In genomic region chr4:155370737-155371715, GRCm38 (mm10) we compare ENCODE assay signal across 13 mouse cellular contexts. TPM values are rescaled to one million over a fixed set of nuclear protein-coding genes. Genes with fewer than 3 reads are reported as not detected.
DNase-seq lines count a peak whose midpoint lies in the region; ATAC-seq and TF ChIP-seq lines count a peak whose summit lies in the region.
"Had no signal": no experiment of that assay in that cellular context is flagged by ENCODE, and none has a peak within 500 bp of the region (broad histone marks: within the 10 kb centered on the region; RNA-seq: fewer than 3 reads in every experiment).

No protein-coding gene starts in this region.

- no peaks in the 10 kb centered on the region for H3K9me3 ChIP-seq in forebrain, embryonic 14.5 days (replicated peaks; ENCODE audit: control insufficient read depth, low read length)
- H3K9me3 ChIP-seq: limb, embryonic 12.5 days had no signal

- H3K36me3 ChIP-seq in C2C12 (ENCODE audit: control insufficient read depth, insufficient read depth), result no peaks in the 10 kb centered on the region
- H3K36me3 ChIP-seq in forebrain, embryonic 14.5 days (ENCODE audit: control insufficient read depth, insufficient read depth, low read length), result no peaks in the 10 kb centered on the region
- H3K36me3 ChIP-seq: limb, embryonic 12.5 days had no signal

- no peak overlapping the region for H3K4me2 ChIP-seq in forebrain, embryonic 14.5 days (ENCODE audit: low read length)
- H3K4me2 ChIP-seq: limb, embryonic 12.5 days had no signal

- no peak for TF ChIP-seq CTCF in C2C12 (IDR thresholded peaks at IDR 0.05; ENCODE audit: control insufficient read depth, insufficient read depth, insufficient read length)
- no peak for TF ChIP-seq CTCF in brain, embryonic 14.5 days (IDR thresholded peaks at IDR 0.05; ENCODE audit: borderline replicate concordance, extremely low read depth, insufficient read depth, insufficient read length)
- no peak for TF ChIP-seq CTCF in layer of hippocampus, adult 2 months (conservative IDR thresholded peaks at IDR 0.05)

- no peak overlapping the region for H3K27ac ChIP-seq in forebrain, embryonic 14.5 days (ENCODE audit: low read depth, low read length)
- H3K27ac ChIP-seq in layer of hippocampus, adult 2 months, result no peak overlapping the region
- H3K27ac ChIP-seq: heart, adult 2 months; limb, embryonic 12.5 days had no signal

- no peak for ATAC-seq in forebrain, embryonic 14.5 days

- no peak overlapping the region for H3K9ac ChIP-seq in forebrain, embryonic 14.5 days (ENCODE audit: low read length)
- H3K9ac ChIP-seq: limb, embryonic 12.5 days had no signal

- no peaks in the 10 kb centered on the region for H3K79me2 ChIP-seq in C2C12 (ENCODE audit: control insufficient read depth, insufficient read depth)

- H3K79me3 ChIP-seq in C2C12 (ENCODE audit: low read depth), result no peaks in the 10 kb centered on the region

- H3ac ChIP-seq in C2C12 (ENCODE audit: control insufficient read depth, insufficient read length, low read depth), result no peak overlapping the region

- WGBS in forebrain, embryonic 14.5 days, result 83% methylated on average over 15 of the region's 15 CpGs

- no peak overlapping the region for H3K4me3 ChIP-seq in C2C12 (ENCODE audit: insufficient read depth, poor library complexity, severe bottlenecking)
- H3K4me3 ChIP-seq in forebrain, embryonic 14.5 days (ENCODE audit: low read depth, low read length), result no peak overlapping the region
- H3K4me3 ChIP-seq in layer of hippocampus, adult 2 months, result no peak overlapping the region
- H3K4me3 ChIP-seq: heart, adult 2 months; limb, embryonic 12.5 days; megakaryocyte, embryonic 14.5 days had no signal

- H3K27me3 ChIP-seq in C2C12 (ENCODE audit: control insufficient read depth, insufficient read depth, insufficient read length), result peaks cover 75% of the 10 kb centered on the region
- no peaks in the 10 kb centered on the region for H3K27me3 ChIP-seq in forebrain, embryonic 14.5 days (replicated peaks; ENCODE audit: control insufficient read depth, insufficient read depth, low read length)

- TF ChIP-seq POLR2A in brain, embryonic 14.5 days (IDR thresholded peaks at IDR 0.05; ENCODE audit: borderline replicate concordance, extremely low read depth, insufficient read depth, insufficient read length, poor library complexity, severe bottlenecking), result no peak

- H3K4me1 ChIP-seq in forebrain, embryonic 14.5 days (ENCODE audit: control insufficient read depth, insufficient read depth, low read length), result no peaks in the 10 kb centered on the region
- H3K4me1 ChIP-seq: limb, embryonic 12.5 days; megakaryocyte, embryonic 14.5 days had no signal

- DNase-seq in cerebellum, postnatal 14 days, result peak; percentile 56 to 72
- DNase-seq in cerebellum, adult 11 months, result no peak
- peak; percentile 16 for DNase-seq in brain, embryonic 14.5 days (ENCODE audit: low read depth)
- DNase-seq in kidney, postnatal 4 days, result peak; percentile 66 to 79
- no peak for DNase-seq in urinary bladder, adult 18-20 months (ENCODE audit: low spot score in 2 of 2)
- DNase-seq in forebrain, embryonic 14.5 days (ENCODE audit: low spot score), result no peak
- no peak for DNase-seq in layer of hippocampus, adult 2 months (ENCODE audit: low spot score in 2 of 2)
- DNase-seq: heart, adult 2 months; heart, postnatal 36 days had no signal

TF ChIP-seq in C2C12, 6 proteins besides CTCF, POLR2A, EP300 and RAD21:
- TF ChIP-seq MYOD1 (IDR thresholded peaks at IDR 0.05; ENCODE audit: control insufficient read depth, insufficient read length, low read depth) (no peak), FOSL1 (IDR thresholded peaks at IDR 0.05; ENCODE audit: insufficient read depth, low read length, poor library complexity, severe bottlenecking) (no peak), MAX (IDR thresholded peaks at IDR 0.05) (no peak), USF1 (IDR thresholded peaks at IDR 0.05; ENCODE audit: low read depth) (peak; percentile 30)

RNA-seq across cellular contexts. Expression of gene Prkcz, which starts 9.9 kb away (rescaled TPM):
- 0.06 TPM for polyA plus RNA-seq in C2C12 (2012; fragmentation: generic; extraction: Trizol)
- polyA plus RNA-seq in brain, embryonic 14.5 days (2012; rRNA removed), result 73.8 and 80.3 TPM in 2 replicates
- polyA plus RNA-seq in forebrain, embryonic 14.5 days (2014; fragmentation: Nextera tagmentation; extraction: Ambion mirVana), result 45.4 and 52.5 TPM in 2 replicates
- total RNA-seq in layer of hippocampus, adult 2 months (2021), result 100 to 1,000 TPM; 158 to 160 TPM

RNA-seq across cellular contexts. Expression of gene Gabrd, which starts 26.9 kb away (rescaled TPM):
- not detected for polyA plus RNA-seq in C2C12 (2012; fragmentation: generic; extraction: Trizol)
- 0.36 and 1.2 TPM in 2 replicates for polyA plus RNA-seq in brain, embryonic 14.5 days (2012; rRNA removed)
- polyA plus RNA-seq in forebrain, embryonic 14.5 days (2014; fragmentation: Nextera tagmentation; extraction: Ambion mirVana), result 1.2 and 1.7 TPM in 2 replicates
- total RNA-seq in layer of hippocampus, adult 2 months (2021), result 10 to 100 TPM; 24.2 to 28.4 TPM
- total RNA-seq: heart, adult 2 months; heart, postnatal 36 days had no signal
- polyA plus RNA-seq: embryonic facial prominence, embryonic 14.5 days had no signal

RNA-seq across cellular contexts. Expression of gene Cfap74, which starts 38.0 kb away (rescaled TPM):
- 0.90 TPM for polyA plus RNA-seq in C2C12 (2012; fragmentation: generic; extraction: Trizol)
- 4.3 and 5.1 TPM in 2 replicates for polyA plus RNA-seq in brain, embryonic 14.5 days (2012; rRNA removed)
- 3.9 and 4.5 TPM in 2 replicates for polyA plus RNA-seq in forebrain, embryonic 14.5 days (2014; fragmentation: Nextera tagmentation; extraction: Ambion mirVana)
- 10 to 100 TPM; 13.8 to 16.2 TPM for total RNA-seq in layer of hippocampus, adult 2 months (2021)

Comparison
In these comparisons a context has a peak if more than half of its experiments do, and no peak if none do; other contexts are left out.
1. DNase-seq: peak in cerebellum, postnatal 14 days (2 of 2), brain, embryonic 14.5 days (single experiment) and kidney, postnatal 4 days (2 of 2); none in cerebellum, adult 11 months (single experiment), urinary bladder, adult 18-20 months (0 of 2), forebrain, embryonic 14.5 days (single experiment) and layer of hippocampus, adult 2 months (0 of 2).
2. RNA of gene Prkcz, which starts 9.9 kb away (polyA plus RNA-seq): 73.8 to 80.3 TPM in brain, embryonic 14.5 days and 45.4 to 52.5 TPM in forebrain, embryonic 14.5 days; 0.06 TPM in C2C12 (single experiment); every median in the first group is over 10 times any median in the second.